Mouse (Mus musculus): Measurements from ENCODE around the gene Lrrc57. TPM values are rescaled to one million over a fixed set of nuclear protein-coding genes. Genes with fewer than 3 reads are reported as not detected.

The Lrrc57 gene
- polyA plus RNA-seq, 1 experiment from 2014 or later: 29.3 TPM

GRCm38 (mm10) chr2:120630246-120630645, 20.9 kb upstream of the Lrrc57 start:
- DNase-seq (ENCODE audit: extremely low spot score, low spot score): no peak
- H3K9me3 ChIP-seq: no peaks in the 10 kb centered on the region
- no peak overlapping the region for H3K4me3 ChIP-seq
- peaks cover 8% of the 10 kb centered on the region for H3K4me1 ChIP-seq
- WGBS: 88% methylated on average over 2 of the region's 2 CpGs
- H3K27me3 ChIP-seq (ENCODE audit: poor library complexity, severe bottlenecking): no peaks in the 10 kb centered on the region
- no peak overlapping the region for H3K27ac ChIP-seq
- peaks cover 9% of the 10 kb centered on the region; the same call in 1 of the 2 replicates for H3K36me3 ChIP-seq (replicated peaks)

GRCm38 (mm10) chr2:120628886-120629735, 19.8 kb upstream of the Lrrc57 start, which contains the start of gene Stard9:
Gene Stard9, plus strand, starts transcription at chr2:120629121.
- 0 out of 2 replicates have a peak, but pooled peaks cover 3% of the 10 kb centered on the region for H3K36me3 ChIP-seq (replicated peaks)

GRCm38 (mm10) chr2:120628076-120628865, 19.0 kb upstream of the Lrrc57 start:
- 31% methylated on average over 10 of the region's 10 CpGs for WGBS

More at GRCm38 (mm10) chr2:120628886-120629735, 19.8 kb upstream of the Lrrc57 start, which contains the start of gene Stard9:
- peak; percentile 98 for DNase-seq (ENCODE audit: extremely low spot score, low spot score)
- Histone ChIP-seq H3K4me3 (peak within 1 kb of the TSS; percentile 60), H3K27ac (peak within 1 kb of the TSS; percentile 80), H3K27me3 (ENCODE audit: poor library complexity, severe bottlenecking) (no peaks in the 10 kb centered on the region), H3K4me1 (peaks cover 8% of the 10 kb centered on the region), H3K9me3 (no peaks in the 10 kb centered on the region)
- 2% methylated on average over 36 of the region's 36 CpGs for WGBS

GRCm38 (mm10) chr2:120622920-120623319, 13.6 kb upstream of the Lrrc57 start:
- no peak overlapping the region for H3K4me3 ChIP-seq
- no peak for DNase-seq (ENCODE audit: extremely low spot score, low spot score)
- peaks cover 29% of the 10 kb centered on the region for H3K36me3 ChIP-seq (replicated peaks)

More at GRCm38 (mm10) chr2:120628076-120628865, 19.0 kb upstream of the Lrrc57 start:
- Histone ChIP-seq H3K4me1 (peaks cover 8% of the 10 kb centered on the region), H3K27ac (peak overlapping the region; percentile 76), H3K36me3 (replicated peaks) (no peaks in the 10 kb centered on the region), H3K9me3 (no peaks in the 10 kb centered on the region), H3K27me3 (ENCODE audit: poor library complexity, severe bottlenecking) (no peaks in the 10 kb centered on the region), H3K4me3 (peak overlapping the region; percentile 60)
- no peak for DNase-seq (ENCODE audit: extremely low spot score, low spot score)

GRCm38 (mm10) chr2:120619538-120619937, 10.2 kb upstream of the Lrrc57 start:
- Histone ChIP-seq H3K27ac (no peak overlapping the region), H3K27me3 (ENCODE audit: poor library complexity, severe bottlenecking) (no peaks in the 10 kb centered on the region), H3K9me3 (no peaks in the 10 kb centered on the region), H3K36me3 (replicated peaks) (peaks cover 63% of the 10 kb centered on the region), H3K4me1 (no peaks in the 10 kb centered on the region), H3K4me3 (no peak overlapping the region)
- WGBS: 97% methylated on average over 1 of the region's 1 CpGs
- no peak for DNase-seq (ENCODE audit: extremely low spot score, low spot score)

More at GRCm38 (mm10) chr2:120622920-120623319, 13.6 kb upstream of the Lrrc57 start:
- H3K4me1 ChIP-seq: no peaks in the 10 kb centered on the region
- H3K9me3 ChIP-seq: no peaks in the 10 kb centered on the region
- H3K27ac ChIP-seq: no peak overlapping the region
- no peaks in the 10 kb centered on the region for H3K27me3 ChIP-seq (ENCODE audit: poor library complexity, severe bottlenecking)

- no peak for DNase-seq (ENCODE audit: extremely low spot score, low spot score)
- no peaks in the 10 kb centered on the region for H3K27me3 ChIP-seq (ENCODE audit: poor library complexity, severe bottlenecking)
- no peak overlapping the region for H3K27ac ChIP-seq
- no peaks in the 10 kb centered on the region for H3K4me1 ChIP-seq
- no peaks in the 10 kb centered on the region for H3K9me3 ChIP-seq
- peaks cover 82% of the 10 kb centered on the region for H3K36me3 ChIP-seq (replicated peaks)
- H3K4me3 ChIP-seq: no peak overlapping the region
- 92% methylated on average over 5 of the region's 5 CpGs for WGBS
These were observed 7.2 kb upstream of the Lrrc57 start for GRCm38 (mm10) chr2:120616279-120617163.

- H3K27ac ChIP-seq: no peak overlapping the region
- H3K4me1 ChIP-seq: peaks cover 27% of the 10 kb centered on the region
- H3K36me3 ChIP-seq (replicated peaks): peaks cover 38% of the 10 kb centered on the region
- WGBS: 86% methylated on average over 6 of the region's 6 CpGs
- H3K9me3 ChIP-seq: no peaks in the 10 kb centered on the region
- H3K27me3 ChIP-seq (ENCODE audit: poor library complexity, severe bottlenecking): no peaks in the 10 kb centered on the region
- H3K4me3 ChIP-seq: no peak overlapping the region
- DNase-seq (ENCODE audit: extremely low spot score, low spot score): no peak
These were observed 3.2 kb downstream of the Lrrc57 start for GRCm38 (mm10) chr2:120606021-120606690.

GRCm38 (mm10) chr2:120599506-120599905, 9.8 kb downstream of the Lrrc57 start:
- Histone ChIP-seq H3K9me3 (no peaks in the 10 kb centered on the region), H3K27ac (no peak overlapping the region), H3K4me1 (no peaks in the 10 kb centered on the region), H3K27me3 (ENCODE audit: poor library complexity, severe bottlenecking) (no peaks in the 10 kb centered on the region), H3K4me3 (no peak overlapping the region), H3K36me3 (replicated peaks) (peaks cover 88% of the 10 kb centered on the region)
- WGBS: 93% methylated on average over 4 of the region's 4 CpGs
- DNase-seq (ENCODE audit: extremely low spot score, low spot score): no peak

GRCm38 (mm10) chr2:120597734-120598133, 11.6 kb downstream of the Lrrc57 start:
- H3K27me3 ChIP-seq (ENCODE audit: poor library complexity, severe bottlenecking): no peaks in the 10 kb centered on the region
- no peaks in the 10 kb centered on the region for H3K4me1 ChIP-seq
- H3K36me3 ChIP-seq (replicated peaks): peaks cover 91% of the 10 kb centered on the region
- no peak overlapping the region for H3K27ac ChIP-seq
- WGBS: 93% methylated on average over 2 of the region's 2 CpGs
- no peak overlapping the region for H3K4me3 ChIP-seq
- H3K9me3 ChIP-seq: no peaks in the 10 kb centered on the region
- no peak for DNase-seq (ENCODE audit: extremely low spot score, low spot score)

GRCm38 (mm10) chr2:120592227-120592626, 17.1 kb downstream of the Lrrc57 start:
- Histone ChIP-seq H3K9me3 (no peaks in the 10 kb centered on the region), H3K27ac (no peak overlapping the region), H3K4me1 (no peaks in the 10 kb centered on the region), H3K27me3 (ENCODE audit: poor library complexity, severe bottlenecking) (no peaks in the 10 kb centered on the region), H3K4me3 (no peak overlapping the region), H3K36me3 (replicated peaks) (peaks cover 73% of the 10 kb centered on the region)
- 95% methylated on average over 1 of the region's 1 CpGs for WGBS
- no peak for DNase-seq (ENCODE audit: extremely low spot score, low spot score)

- Histone ChIP-seq H3K36me3 (replicated peaks) (peaks cover 72% of the 10 kb centered on the region), H3K27ac (no peak overlapping the region), H3K4me1 (no peaks in the 10 kb centered on the region), H3K4me3 (no peak overlapping the region), H3K27me3 (ENCODE audit: poor library complexity, severe bottlenecking) (no peaks in the 10 kb centered on the region), H3K9me3 (no peaks in the 10 kb centered on the region)
- 90% methylated on average over 5 of the region's 5 CpGs for WGBS
- no peak for DNase-seq (ENCODE audit: extremely low spot score, low spot score)
These were observed 19.6 kb downstream of the Lrrc57 start for GRCm38 (mm10) chr2:120589759-120590158.

Data from forebrain, embryonic 10.5 days (tissue).